Mouse (Mus musculus): ENCODE data around the gene Nfil3. TPM values are rescaled to one million over a fixed set of nuclear protein-coding genes. Genes with fewer than 3 reads are reported as not detected.

The Nfil3 gene
- polyA plus RNA-seq, 1 experiment = not detected

DNA sequence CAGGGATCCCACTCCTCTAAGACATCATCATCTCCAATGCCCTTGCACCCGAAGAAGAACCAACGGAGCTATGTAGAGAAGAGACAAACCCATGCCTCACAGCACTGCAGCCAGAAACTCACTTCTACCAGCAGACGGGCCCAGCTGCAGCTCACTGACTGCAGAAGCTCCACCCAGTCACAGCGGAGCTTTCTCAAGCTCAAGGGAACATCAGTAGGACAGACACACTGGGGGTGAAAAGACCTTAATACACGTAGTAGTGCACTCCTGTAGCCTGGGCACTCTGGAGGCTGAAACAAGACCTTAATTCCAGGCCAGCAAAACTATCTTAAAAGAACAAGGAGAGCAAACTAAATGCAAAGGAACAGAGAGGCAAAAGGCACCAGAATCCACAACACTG lies 56.4 kb downstream of the Nfil3 start:
- no peak for TF ChIP-seq GATA1 (IDR thresholded peaks at IDR 0.05; ENCODE audit: low read length)

DNA sequence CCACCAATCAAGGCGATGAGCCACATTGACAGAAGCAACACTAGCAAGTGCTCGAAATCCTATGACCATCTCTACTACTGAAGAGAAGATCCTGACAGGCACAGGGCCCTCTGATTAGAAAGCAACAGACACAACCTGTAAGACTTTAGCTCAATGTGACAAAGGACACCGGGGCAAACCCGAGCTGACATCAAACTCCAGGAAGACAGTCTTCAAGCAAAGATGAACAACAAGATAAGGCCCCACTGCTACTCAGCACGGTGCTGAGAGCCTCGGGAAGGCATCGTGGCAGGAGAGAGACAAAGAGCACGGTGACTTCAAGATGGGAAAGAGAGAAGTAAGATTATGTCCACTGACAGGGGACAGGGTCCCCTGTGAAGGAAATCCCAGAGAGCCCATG lies 58.9 kb downstream of the Nfil3 start:
- TF ChIP-seq GATA1 (IDR thresholded peaks at IDR 0.05; ENCODE audit: low read length) = no peak

DNA sequence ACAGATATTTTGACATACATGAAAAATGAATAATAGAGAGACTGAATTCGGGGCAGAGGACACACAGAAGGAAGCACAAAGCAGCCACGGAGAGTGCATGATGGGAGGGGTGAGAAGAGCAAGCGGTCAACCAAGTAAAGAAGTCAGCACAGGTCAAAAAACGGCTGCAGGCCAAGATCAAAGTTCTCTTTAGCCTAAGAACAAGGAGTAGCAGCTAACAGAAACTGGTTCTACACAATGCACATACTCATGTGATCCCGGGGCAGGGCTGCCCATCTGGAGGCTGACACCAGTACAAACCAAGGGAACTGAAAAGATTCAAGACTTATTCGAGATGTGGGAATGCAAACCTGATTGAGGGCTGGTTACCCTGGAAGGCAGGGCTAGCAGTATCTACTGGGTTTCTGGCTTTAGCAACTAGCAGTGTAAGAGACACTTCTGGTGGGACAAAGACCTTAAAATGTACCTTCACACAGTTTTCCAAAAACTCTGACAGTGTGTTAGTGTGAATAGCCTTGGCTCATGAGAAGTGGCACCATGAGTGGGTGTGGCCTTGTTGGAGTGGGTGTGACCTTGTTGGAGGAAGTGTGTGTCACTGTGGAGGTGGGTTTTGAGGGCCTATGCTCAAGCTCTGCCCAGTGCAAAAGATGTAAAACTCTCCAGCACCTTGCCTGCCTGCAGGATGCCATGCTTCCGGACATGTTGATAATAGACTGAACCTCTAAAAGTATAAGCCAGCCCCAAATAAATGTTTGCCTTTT lies 59.6 kb downstream of the Nfil3 start:
- no peak for TF ChIP-seq GATA1 (IDR thresholded peaks at IDR 0.05; ENCODE audit: low read length)

DNA sequence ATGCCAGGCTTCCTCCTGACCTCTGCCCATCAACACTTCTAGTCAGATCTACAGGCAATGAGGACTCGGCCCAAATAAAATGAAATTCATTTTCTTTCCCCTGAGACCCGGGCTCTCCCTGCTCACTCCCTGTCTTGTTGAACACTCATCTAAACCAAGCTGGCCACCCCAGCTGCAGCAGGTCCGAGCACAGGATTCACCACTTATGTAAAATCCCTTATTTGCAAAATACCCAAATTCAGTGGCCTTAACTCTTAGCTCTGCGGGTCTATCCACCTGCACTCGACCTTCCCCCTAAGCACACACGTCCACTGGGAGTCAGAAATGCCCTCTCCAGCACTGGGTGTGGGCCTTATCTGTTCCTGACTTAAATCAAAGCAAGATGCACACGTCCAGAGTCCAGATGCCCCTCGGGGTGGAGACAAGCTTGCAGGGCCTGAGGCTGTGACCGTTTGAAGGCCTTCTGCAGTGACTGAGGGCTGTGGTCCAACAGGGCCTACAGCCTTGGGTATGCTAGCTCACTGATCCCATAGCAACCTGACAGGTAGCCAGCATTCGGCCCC lies 61.0 kb downstream of the Nfil3 start:
- TF ChIP-seq GATA1 (IDR thresholded peaks at IDR 0.05; ENCODE audit: low read length) = no peak

DNA sequence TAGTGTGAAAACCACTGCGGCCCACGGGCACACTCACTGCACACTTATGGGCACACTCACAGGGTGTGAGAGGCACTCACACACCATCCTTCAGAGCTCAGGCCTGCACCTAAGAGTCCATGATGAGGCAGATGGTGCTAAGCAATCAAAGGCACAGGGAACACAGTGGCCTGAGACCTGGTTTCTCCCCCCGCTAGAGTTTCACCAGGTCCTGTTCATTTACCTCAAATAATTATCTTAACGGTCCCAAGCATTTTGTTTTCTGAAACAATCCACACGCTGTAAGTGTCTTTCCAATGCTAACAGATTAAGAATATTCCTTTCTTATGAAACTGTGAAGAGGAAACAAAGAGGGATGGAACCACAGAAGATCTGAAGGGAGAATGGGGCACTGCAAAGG lies 62.5 kb downstream of the Nfil3 start:
- no peak for TF ChIP-seq GATA1 (IDR thresholded peaks at IDR 0.05; ENCODE audit: low read length)

Other genes starting within 250 kb of the Nfil3 start
- gene Auh, start 51.4 kb downstream of the Nfil3 start, polyA plus RNA-seq (2012) = 16.9 and 25.9 TPM in 2 replicates